Mouse (Mus musculus) hindbrain, embryonic 16.5 days (tissue): Measurements from ENCODE around the gene Scarf2. TPM values are rescaled to one million over a fixed set of nuclear protein-coding genes. Genes with fewer than 3 reads are reported as not detected.

Experiments used
- ATAC-seq: fragments of 200-750 bp; cut with Nextera tagmentation; 2 replicates; pipeline ENCODE4 v1.8.0; 2017; ENCODE audit warnings: moderate TSS enrichment, moderate library complexity
- H3K27ac ChIP-seq: fragments of 300-500 bp; sonication (generic); 2 replicates; pipeline ENCODE4 v1.5.1; 2014; ENCODE audit warnings: low read depth, mild to moderate bottlenecking, control low read depth, low read length, moderate library complexity
- H3K27me3 ChIP-seq: fragments of 300-500 bp; sonication (generic); replicated peaks from 2 replicates; pipeline ENCODE4 v1.6.1; 2014; ENCODE audit warnings: low read length; ENCODE audit not compliant: control insufficient read depth, insufficient read depth
- H3K36me3 ChIP-seq: fragments of 300-500 bp; sonication (generic); 2 replicates; pipeline ENCODE4 v1.6.1; 2014; ENCODE audit warnings: mild to moderate bottlenecking, low read length, moderate library complexity, mixed read lengths; ENCODE audit not compliant: control insufficient read depth, insufficient read depth
- H3K4me1 ChIP-seq: fragments of 300-500 bp; sonication (generic); 2 replicates; pipeline ENCODE4 v1.6.1; 2014; ENCODE audit warnings: low read depth, low read length; ENCODE audit not compliant: control insufficient read depth, insufficient read depth
- H3K4me2 ChIP-seq: fragments of 300-500 bp; sonication (generic); 2 replicates; pipeline ENCODE4 v1.6.1; 2014; ENCODE audit warnings: mild to moderate bottlenecking, low read length, control low read depth, moderate library complexity
- H3K4me3 ChIP-seq: fragments of 300-500 bp; sonication (generic); 2 replicates; pipeline ENCODE4 v1.5.1; 2014; ENCODE audit warnings: mild to moderate bottlenecking, low read length, control low read depth, moderate library complexity
- H3K9ac ChIP-seq: fragments of 300-500 bp; sonication (generic); 2 replicates; pipeline ENCODE4 v1.6.1; 2014; ENCODE audit warnings: low read depth, mild to moderate bottlenecking, control low read depth, low read length, moderate library complexity
- H3K9me3 ChIP-seq: fragments of 300-500 bp; sonication (generic); 2 replicates; pipeline ENCODE4 v1.6.1; 2014; ENCODE audit warnings: mild to moderate bottlenecking, low read length, moderate library complexity; ENCODE audit not compliant: control insufficient read depth
- WGBS: fragments of 180-500 bp; shearing (Covaris S2); extraction: QIAGEN DNeasy Blood & Tissue Kit; methylation state at CpG from one replicate; pipeline ENCODE4 v1.1.7; 2014; 5-methylcytosine and 5-hydroxymethylcytosine counted together
- polyA plus RNA-seq: library from polyadenylated mRNA; unstranded; fragments of >200 nt; fragmentation: Nextera tagmentation; extraction: Ambion mirVana; gene quantifications from 2 replicates; pipeline ENCODE4 v1.2.1, GENCODE M21; 2015

The Scarf2 gene
- polyA plus RNA-seq, 1 experiment from 2014 or later, result 1.4 TPM

DNA sequence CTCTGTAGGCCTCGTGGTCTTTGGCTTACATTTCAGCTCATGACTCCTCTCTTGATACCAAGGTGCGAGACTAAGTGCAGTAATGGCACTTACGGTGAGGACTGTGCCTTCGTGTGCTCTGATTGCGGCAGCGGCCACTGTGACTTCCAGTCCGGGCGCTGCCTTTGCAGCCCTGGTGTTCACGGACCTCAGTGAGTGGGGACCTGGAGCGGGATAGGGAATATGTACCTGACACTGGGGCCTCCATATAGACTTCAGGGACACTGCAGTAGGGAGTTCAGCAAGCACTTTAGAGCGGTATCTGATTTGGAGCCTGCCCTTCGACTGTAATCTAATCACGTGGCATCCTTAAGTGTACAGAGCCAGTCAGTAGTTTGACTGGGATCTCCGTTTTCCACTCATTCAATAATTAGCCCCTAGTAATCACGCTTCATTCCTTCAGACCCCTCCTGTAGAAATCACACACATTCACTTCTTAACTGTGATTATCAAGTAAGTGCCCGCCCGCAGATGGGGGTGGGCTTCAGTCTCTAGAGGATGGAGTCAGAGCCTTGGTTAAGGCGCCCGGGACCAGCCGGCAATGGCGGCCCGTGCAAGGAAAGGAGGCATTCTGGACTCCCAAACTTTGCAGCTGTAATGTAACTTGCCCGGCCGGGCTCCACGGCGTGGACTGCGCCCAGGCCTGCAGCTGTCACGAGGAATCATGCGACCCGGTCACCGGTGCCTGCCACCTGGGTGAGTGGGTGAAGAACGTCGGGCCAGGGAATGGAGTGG lies 6.8 kb downstream of the Scarf2 start:
- no peak for ATAC-seq
- H3K27ac ChIP-seq, result no peak overlapping the region
- H3K27me3 ChIP-seq, result peaks cover 60% of the 10 kb centered on the region
- H3K4me2 ChIP-seq, result peak overlapping the region; percentile 75
- peak overlapping the region; percentile 48; the same call in 1 of the 2 replicates for H3K9ac ChIP-seq
- no peaks in the 10 kb centered on the region for H3K36me3 ChIP-seq
- no peaks in the 10 kb centered on the region for H3K9me3 ChIP-seq
- H3K4me3 ChIP-seq, result peak overlapping the region; percentile 43
- 9% methylated on average over 33 of the region's 33 CpGs for WGBS
- peaks cover 42% of the 10 kb centered on the region for H3K4me1 ChIP-seq

GRCm38 (mm10) chr16:17804449-17804912 lies 7.4 kb downstream of the Scarf2 start:
- Histone ChIP-seq H3K9me3 (no peaks in the 10 kb centered on the region), H3K4me3 (peak overlapping the region; percentile 32), H3K27ac (no peak overlapping the region), H3K27me3 (peaks cover 54% of the 10 kb centered on the region), H3K4me2 (peak overlapping the region; percentile 55), H3K36me3 (no peaks in the 10 kb centered on the region), H3K4me1 (peaks cover 46% of the 10 kb centered on the region), H3K9ac (peak overlapping the region; percentile 48)
- ATAC-seq, result no peak
- 4% methylated on average over 33 of the region's 33 CpGs for WGBS

DNA sequence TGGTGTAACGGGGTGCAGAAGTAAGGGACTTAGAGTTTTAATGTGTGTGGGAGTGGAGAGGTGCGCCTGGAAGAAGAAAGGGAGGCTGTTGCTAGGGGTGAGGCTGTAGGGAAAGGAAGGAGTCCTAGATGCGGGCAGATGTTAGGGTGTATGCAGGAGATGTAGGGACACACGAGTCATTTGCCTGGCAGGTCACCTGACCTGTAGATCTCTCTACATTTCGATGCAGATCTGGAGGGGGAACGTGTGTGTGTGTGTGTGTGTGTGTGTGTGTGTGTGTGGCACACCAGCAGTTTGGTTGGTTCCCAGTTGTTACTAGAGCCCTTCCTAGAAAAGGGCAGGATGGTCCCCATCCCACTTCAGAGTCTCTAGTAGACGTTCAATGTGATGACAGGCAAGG lies 7.9 kb downstream of the Scarf2 start:
- Histone ChIP-seq H3K27ac (no peak overlapping the region), H3K27me3 (peaks cover 49% of the 10 kb centered on the region), H3K36me3 (no peaks in the 10 kb centered on the region), H3K9ac (no peak overlapping the region), H3K4me2 (no peak overlapping the region; the same call in 1 of the 2 replicates), H3K9me3 (no peaks in the 10 kb centered on the region), H3K4me1 (peaks cover 50% of the 10 kb centered on the region), H3K4me3 (peak overlapping the region; percentile 32; the same call in 1 of the 2 replicates)
- ATAC-seq, result no peak
- WGBS, result 10% methylated on average over 7 of the region's 7 CpGs

GRCm38 (mm10) chr16:17806581-17807191 lies 9.6 kb downstream of the Scarf2 start:
- H3K4me1 ChIP-seq, result peaks cover 50% of the 10 kb centered on the region
- peaks cover 34% of the 10 kb centered on the region for H3K27me3 ChIP-seq
- H3K9ac ChIP-seq, result peak overlapping the region; percentile 92
- no peaks in the 10 kb centered on the region for H3K36me3 ChIP-seq
- no peaks in the 10 kb centered on the region for H3K9me3 ChIP-seq
- 2% methylated on average over 49 of the region's 50 CpGs for WGBS
- H3K4me3 ChIP-seq, result peak overlapping the region; percentile 73
- peak; percentile 26 for ATAC-seq
- peak overlapping the region; percentile 97 for H3K4me2 ChIP-seq
- peak overlapping the region; percentile 89 for H3K27ac ChIP-seq

DNA sequence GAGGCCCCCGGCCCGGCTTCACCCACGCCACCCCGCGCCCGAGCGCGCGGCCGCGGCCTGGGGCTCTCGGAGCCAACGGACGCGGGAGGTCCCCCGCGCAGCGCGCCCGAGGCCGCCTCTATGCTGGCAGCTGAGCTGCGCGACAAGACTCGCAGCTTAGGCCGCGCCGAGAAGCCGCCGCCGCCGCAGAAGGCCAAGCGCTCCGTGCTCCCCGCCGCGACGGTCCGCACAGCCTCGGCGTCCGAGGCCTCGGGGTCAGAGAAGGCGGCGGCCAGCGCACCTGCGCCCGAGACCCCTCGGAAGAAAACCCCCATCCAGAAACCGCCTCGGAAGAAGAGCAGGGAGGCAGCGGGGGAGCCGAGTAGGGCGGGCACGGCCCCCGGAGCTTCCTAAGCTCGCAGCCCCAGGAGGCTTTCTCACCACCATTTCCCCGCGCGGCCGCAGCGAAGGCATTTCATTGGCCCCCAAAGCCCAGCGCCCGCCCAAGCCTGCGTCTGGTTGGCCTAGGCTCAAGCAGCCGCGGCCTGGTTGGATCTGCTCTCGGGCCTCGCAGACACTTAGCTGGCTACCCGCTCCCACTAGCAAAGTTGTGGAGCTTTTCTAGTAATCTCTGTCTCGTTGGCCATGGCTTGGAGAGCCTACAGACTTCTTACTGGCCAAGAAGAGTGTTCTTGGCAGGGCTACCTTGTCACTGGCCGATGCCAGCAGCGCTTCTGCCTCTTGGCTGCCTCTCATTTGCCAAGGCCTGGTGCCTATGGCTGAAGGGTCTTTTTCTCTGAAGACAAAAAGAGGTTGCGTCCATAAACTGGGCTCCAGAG lies 10.3 kb downstream of the Scarf2 start:
- H3K27me3 ChIP-seq, result peaks cover 28% of the 10 kb centered on the region
- 2% methylated on average over 60 of the region's 73 CpGs for WGBS
- peak; percentile 87 for ATAC-seq

GRCm38 (mm10) chr16:17809125-17809524 lies 12.0 kb downstream of the Scarf2 start:
- Histone ChIP-seq H3K9me3 (no peaks in the 10 kb centered on the region), H3K4me1 (peaks cover 32% of the 10 kb centered on the region), H3K27me3 (peaks cover 17% of the 10 kb centered on the region), H3K4me3 (no peak overlapping the region), H3K36me3 (no peaks in the 10 kb centered on the region), H3K9ac (no peak overlapping the region), H3K4me2 (no peak overlapping the region), H3K27ac (no peak overlapping the region; the same call in 1 of the 2 replicates)
- WGBS, result 75% methylated on average over 4 of the region's 4 CpGs
- ATAC-seq, result no peak

More for the DNA sequence above, 10.3 kb downstream of the Scarf2 start:
- Histone ChIP-seq H3K4me3 (peak overlapping the region; percentile 73), H3K36me3 (no peaks in the 10 kb centered on the region), H3K9ac (peak overlapping the region; percentile 92), H3K4me1 (peaks cover 47% of the 10 kb centered on the region), H3K4me2 (peak overlapping the region; percentile 97), H3K9me3 (no peaks in the 10 kb centered on the region), H3K27ac (peak overlapping the region; percentile 89)

GRCm38 (mm10) chr16:17809711-17810110 lies 12.6 kb downstream of the Scarf2 start:
- Histone ChIP-seq H3K27me3 (peaks cover 14% of the 10 kb centered on the region), H3K4me3 (no peak overlapping the region), H3K36me3 (no peaks in the 10 kb centered on the region), H3K9me3 (no peaks in the 10 kb centered on the region), H3K9ac (0 out of 2 replicates have a peak overlapping the region, but pooled peaks have one; percentile 14), H3K4me1 (peaks cover 26% of the 10 kb centered on the region), H3K4me2 (no peak overlapping the region), H3K27ac (no peak overlapping the region; the same call in 1 of the 2 replicates)
- no peak for ATAC-seq
- 20% methylated on average over 7 of the region's 7 CpGs for WGBS

- ATAC-seq, result no peak
Measured at GRCm38 (mm10) chr16:17812120-17812519, 15.0 kb downstream of the Scarf2 start.

More at GRCm38 (mm10) chr16:17812120-17812519, 15.0 kb downstream of the Scarf2 start:
- H3K9me3 ChIP-seq, result no peaks in the 10 kb centered on the region
- no peak overlapping the region for H3K4me3 ChIP-seq
- peaks cover 3% of the 10 kb centered on the region; the same call in 1 of the 2 replicates for H3K27me3 ChIP-seq
- H3K9ac ChIP-seq, result no peak overlapping the region
- 11% methylated on average over 5 of the region's 5 CpGs for WGBS
- peaks cover 22% of the 10 kb centered on the region for H3K4me1 ChIP-seq
- H3K36me3 ChIP-seq, result no peaks in the 10 kb centered on the region
- H3K27ac ChIP-seq, result no peak overlapping the region
- no peak overlapping the region for H3K4me2 ChIP-seq
